Mouse (Mus musculus): ENCODE measurements at regions not wholly inside any gene's neighbourhood (a gene's known extent, or its start where the extent isn't known, plus 50 kb on each side); places are given as distances from the start of the nearest gene placed in this dataset.

DNA sequence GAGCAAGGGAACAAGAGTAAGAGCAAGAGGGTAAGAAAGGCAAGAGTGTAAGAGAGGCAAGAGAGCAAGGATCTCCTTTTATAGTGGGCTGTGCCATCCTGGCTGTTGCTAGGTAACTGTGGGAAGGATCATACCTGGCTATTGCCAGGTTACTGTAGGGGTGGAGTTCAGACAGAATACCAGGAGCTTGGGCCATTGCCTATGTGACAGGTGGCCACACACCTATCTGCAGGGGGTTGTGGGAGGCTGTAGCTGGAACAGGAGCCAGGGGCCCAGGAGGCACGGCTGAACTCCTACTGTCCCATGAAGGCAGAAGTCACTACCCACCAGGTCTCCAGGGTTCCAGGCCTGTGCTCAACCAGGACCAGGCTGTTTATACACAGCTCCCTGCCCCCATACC lies 1149.0 kb downstream of the 9330182O14Rik start:
- Histone ChIP-seq H3K4me3 (replicated peaks; ENCODE audit: low read depth, low read length) (no peak overlapping the region), H3K4me1 (ENCODE audit: control insufficient read depth, insufficient read depth, low read length) (no peaks in the 10 kb centered on the region), H3K27me3 (ENCODE audit: control insufficient read depth, insufficient read depth, low read length) (no peaks in the 10 kb centered on the region), H3K4me2 (ENCODE audit: low read length) (no peak overlapping the region), H3K9me3 (ENCODE audit: control insufficient read depth, low read length) (no peaks in the 10 kb centered on the region), H3K27ac (replicated peaks; ENCODE audit: low read depth, low read length) (no peak overlapping the region), H3K36me3 (ENCODE audit: control insufficient read depth, insufficient read depth, low read length) (no peaks in the 10 kb centered on the region), H3K9ac (replicated peaks; ENCODE audit: low read length) (no peak overlapping the region)
- no peak for DNase-seq
- 0 out of 2 replicates have a peak, but pooled peaks have one; percentile 24 for ATAC-seq (ENCODE audit: low FRiP score, low TSS enrichment)
- WGBS, result 76% methylated on average over 1 of the region's 1 CpGs

DNA sequence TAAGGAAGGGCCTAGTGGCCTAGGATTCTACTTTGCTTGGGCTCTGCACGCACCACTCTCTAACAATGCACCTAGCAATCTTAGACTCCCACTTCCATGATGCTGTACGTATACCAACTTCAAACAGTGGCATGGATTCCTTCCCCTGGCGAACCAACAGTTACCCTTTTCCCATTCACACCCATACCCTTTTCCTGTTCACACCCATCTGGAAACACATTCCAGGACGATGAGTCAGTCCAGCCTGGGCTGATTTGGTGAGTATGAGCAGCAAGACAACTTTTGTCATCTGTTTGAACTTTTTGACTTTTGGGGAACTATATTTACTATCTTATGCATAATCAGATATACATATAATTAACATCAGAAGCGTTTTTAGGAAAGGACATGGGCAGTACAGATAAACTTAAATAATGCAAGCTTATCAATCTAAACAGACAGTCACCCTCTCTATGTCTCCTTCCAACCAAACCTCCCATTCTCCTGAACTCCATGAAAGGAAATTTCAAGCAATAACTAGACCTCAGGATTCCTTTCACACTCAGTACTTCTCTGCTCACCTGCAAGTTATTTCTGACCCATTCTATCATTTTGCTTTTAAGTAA lies 1152.7 kb downstream of the 9330182O14Rik start:
- Histone ChIP-seq H3K27me3 (ENCODE audit: control insufficient read depth, insufficient read depth, low read length) (no peaks in the 10 kb centered on the region), H3K9me3 (ENCODE audit: control insufficient read depth, low read length) (no peaks in the 10 kb centered on the region), H3K9ac (replicated peaks; ENCODE audit: low read length) (no peak overlapping the region), H3K27ac (replicated peaks; ENCODE audit: low read depth, low read length) (no peak overlapping the region), H3K36me3 (ENCODE audit: control insufficient read depth, insufficient read depth, low read length) (no peaks in the 10 kb centered on the region), H3K4me2 (ENCODE audit: low read length) (no peak overlapping the region), H3K4me1 (ENCODE audit: control insufficient read depth, insufficient read depth, low read length) (no peaks in the 10 kb centered on the region), H3K4me3 (replicated peaks; ENCODE audit: low read depth, low read length) (no peak overlapping the region)
- ATAC-seq (ENCODE audit: low FRiP score, low TSS enrichment), result no peak
- no peak for DNase-seq
- WGBS, result 81% methylated on average over 5 of the region's 5 CpGs

DNA sequence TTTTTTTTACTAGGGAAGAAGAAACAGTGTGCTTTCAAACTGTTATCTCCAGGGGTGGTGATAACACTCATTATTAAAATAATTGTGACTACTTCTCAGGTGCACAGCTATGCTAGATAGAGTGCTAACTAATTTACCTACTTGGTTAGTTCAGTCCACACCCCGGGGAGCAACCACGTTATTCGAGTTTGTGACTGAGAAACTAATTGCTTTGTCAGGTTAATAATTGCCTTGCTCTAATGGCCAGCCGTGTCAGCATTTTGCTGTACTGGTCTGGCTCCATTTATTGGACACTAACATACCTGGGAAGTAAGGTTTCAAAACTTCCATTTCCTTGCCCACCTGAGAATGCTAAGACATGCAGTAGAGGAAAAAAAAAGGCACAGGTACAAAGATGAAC lies 1163.3 kb downstream of the 9330182O14Rik start:
- WGBS, result 71% methylated on average over 4 of the region's 4 CpGs

DNA sequence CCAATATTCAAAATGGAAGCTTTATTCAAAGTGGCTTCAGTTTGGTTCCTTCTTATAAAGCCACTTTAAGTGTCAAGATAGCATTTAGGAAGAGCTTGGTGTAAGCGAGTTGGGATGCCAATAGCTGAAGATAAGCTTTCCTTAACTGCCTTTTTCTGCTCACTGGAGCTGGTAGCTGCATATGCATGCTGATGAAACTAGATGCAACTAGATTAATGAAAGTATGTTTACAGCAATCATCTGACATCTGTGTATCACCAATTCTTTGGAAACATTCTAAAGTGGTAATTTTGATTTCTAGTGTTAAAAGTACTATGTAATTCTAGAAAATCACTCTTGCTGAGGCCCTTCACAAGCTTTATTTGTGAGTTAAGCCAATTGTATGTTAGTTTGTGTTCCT lies 1172.5 kb downstream of the 9330182O14Rik start:
- no peak overlapping the region for H3K27ac ChIP-seq (replicated peaks; ENCODE audit: low read depth, low read length)
- H3K4me3 ChIP-seq (replicated peaks; ENCODE audit: low read depth, low read length), result no peak overlapping the region
- DNase-seq (no peak), ATAC-seq (ENCODE audit: low FRiP score, low TSS enrichment) (no peak)
- H3K36me3 ChIP-seq (ENCODE audit: control insufficient read depth, insufficient read depth, low read length), result no peaks in the 10 kb centered on the region
- no peak overlapping the region for H3K4me2 ChIP-seq (ENCODE audit: low read length)
- 75% methylated on average over 1 of the region's 1 CpGs for WGBS
- H3K4me1 ChIP-seq (ENCODE audit: control insufficient read depth, insufficient read depth, low read length), result no peaks in the 10 kb centered on the region
- H3K9me3 ChIP-seq (ENCODE audit: control insufficient read depth, low read length), result no peaks in the 10 kb centered on the region
- H3K9ac ChIP-seq (replicated peaks; ENCODE audit: low read length), result no peak overlapping the region
- no peaks in the 10 kb centered on the region for H3K27me3 ChIP-seq (ENCODE audit: control insufficient read depth, insufficient read depth, low read length)

More for the DNA sequence above, 1163.3 kb downstream of the 9330182O14Rik start:
- H3K9me3 ChIP-seq (ENCODE audit: control insufficient read depth, low read length), result no peaks in the 10 kb centered on the region
- H3K4me3 ChIP-seq (replicated peaks; ENCODE audit: low read depth, low read length), result no peak overlapping the region
- H3K36me3 ChIP-seq (ENCODE audit: control insufficient read depth, insufficient read depth, low read length), result no peaks in the 10 kb centered on the region
- no peaks in the 10 kb centered on the region for H3K4me1 ChIP-seq (ENCODE audit: control insufficient read depth, insufficient read depth, low read length)
- no peak overlapping the region for H3K9ac ChIP-seq (replicated peaks; ENCODE audit: low read length)
- no peak overlapping the region for H3K27ac ChIP-seq (replicated peaks; ENCODE audit: low read depth, low read length)
- DNase-seq (no peak), ATAC-seq (ENCODE audit: low FRiP score, low TSS enrichment) (no peak)
- no peaks in the 10 kb centered on the region for H3K27me3 ChIP-seq (ENCODE audit: control insufficient read depth, insufficient read depth, low read length)
- H3K4me2 ChIP-seq (ENCODE audit: low read length), result no peak overlapping the region

DNA sequence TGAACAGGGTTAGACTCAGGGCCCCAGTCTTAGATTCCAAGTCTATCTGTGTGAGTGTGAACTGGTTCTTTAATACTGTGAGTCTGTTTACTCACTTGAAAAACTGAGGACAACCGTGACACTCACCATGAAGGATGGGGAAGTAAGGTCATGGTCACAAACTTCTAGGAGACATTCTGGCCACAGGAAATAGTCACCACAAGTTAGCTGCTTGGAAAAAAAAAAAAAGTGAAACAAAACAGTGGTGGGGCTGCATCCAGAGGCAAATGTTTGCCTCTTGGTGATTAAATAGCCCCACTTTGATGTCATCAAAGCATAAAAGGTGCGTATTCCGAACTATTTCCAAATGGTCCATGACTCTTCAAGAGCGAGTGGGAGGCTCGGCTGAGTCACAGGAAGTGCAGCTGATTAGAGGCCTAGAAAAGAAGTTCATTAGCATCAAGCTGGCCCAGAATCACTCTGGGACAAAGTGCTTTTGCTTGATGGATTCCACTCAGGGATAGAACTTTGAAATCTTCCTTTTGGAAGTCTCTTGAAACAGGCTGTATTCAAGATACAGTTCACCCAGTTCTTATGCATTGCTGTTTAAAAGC lies 1177.7 kb downstream of the 9330182O14Rik start:
- Histone ChIP-seq H3K4me1 (ENCODE audit: control insufficient read depth, insufficient read depth, low read length) (no peaks in the 10 kb centered on the region), H3K27ac (replicated peaks; ENCODE audit: low read depth, low read length) (no peak overlapping the region), H3K4me2 (ENCODE audit: low read length) (no peak overlapping the region), H3K9ac (replicated peaks; ENCODE audit: low read length) (no peak overlapping the region), H3K27me3 (ENCODE audit: control insufficient read depth, insufficient read depth, low read length) (no peaks in the 10 kb centered on the region), H3K9me3 (ENCODE audit: control insufficient read depth, low read length) (no peaks in the 10 kb centered on the region), H3K36me3 (ENCODE audit: control insufficient read depth, insufficient read depth, low read length) (no peaks in the 10 kb centered on the region), H3K4me3 (replicated peaks; ENCODE audit: low read depth, low read length) (no peak overlapping the region)
- ATAC-seq (ENCODE audit: low FRiP score, low TSS enrichment) (no peak), DNase-seq (no peak)
- WGBS, result 81% methylated on average over 5 of the region's 5 CpGs

DNA sequence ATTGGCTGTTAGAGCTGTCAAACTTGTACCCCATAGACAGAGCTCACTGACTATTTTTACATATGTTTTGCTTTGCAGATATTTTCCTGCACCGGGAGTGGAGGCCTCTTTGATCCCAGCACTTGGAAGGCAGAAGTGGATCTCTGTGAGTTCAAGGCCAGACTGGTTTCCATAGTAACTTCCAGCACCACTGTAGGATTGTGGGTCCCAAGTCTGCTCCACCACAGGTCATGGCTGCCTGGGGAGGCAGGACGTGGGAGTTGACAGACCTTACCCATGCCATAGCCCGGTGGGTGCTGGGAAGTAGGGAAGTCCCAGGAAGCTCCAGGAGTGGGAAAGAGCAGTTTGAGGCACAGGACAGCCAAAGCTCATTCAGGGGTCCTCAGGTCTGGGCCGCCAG lies 1180.8 kb downstream of the 9330182O14Rik start:
- Histone ChIP-seq H3K27ac (replicated peaks; ENCODE audit: low read depth, low read length) (no peak overlapping the region), H3K36me3 (ENCODE audit: control insufficient read depth, insufficient read depth, low read length) (no peaks in the 10 kb centered on the region), H3K9ac (replicated peaks; ENCODE audit: low read length) (no peak overlapping the region), H3K4me3 (replicated peaks; ENCODE audit: low read depth, low read length) (no peak overlapping the region), H3K27me3 (ENCODE audit: control insufficient read depth, insufficient read depth, low read length) (no peaks in the 10 kb centered on the region), H3K4me1 (ENCODE audit: control insufficient read depth, insufficient read depth, low read length) (no peaks in the 10 kb centered on the region), H3K9me3 (ENCODE audit: control insufficient read depth, low read length) (no peaks in the 10 kb centered on the region), H3K4me2 (ENCODE audit: low read length) (no peak overlapping the region)
- ATAC-seq (ENCODE audit: low FRiP score, low TSS enrichment), result peak; percentile 48; the same call in 1 of the 2 replicates
- DNase-seq, result no peak
- 59% methylated on average over 4 of the region's 4 CpGs for WGBS

DNA sequence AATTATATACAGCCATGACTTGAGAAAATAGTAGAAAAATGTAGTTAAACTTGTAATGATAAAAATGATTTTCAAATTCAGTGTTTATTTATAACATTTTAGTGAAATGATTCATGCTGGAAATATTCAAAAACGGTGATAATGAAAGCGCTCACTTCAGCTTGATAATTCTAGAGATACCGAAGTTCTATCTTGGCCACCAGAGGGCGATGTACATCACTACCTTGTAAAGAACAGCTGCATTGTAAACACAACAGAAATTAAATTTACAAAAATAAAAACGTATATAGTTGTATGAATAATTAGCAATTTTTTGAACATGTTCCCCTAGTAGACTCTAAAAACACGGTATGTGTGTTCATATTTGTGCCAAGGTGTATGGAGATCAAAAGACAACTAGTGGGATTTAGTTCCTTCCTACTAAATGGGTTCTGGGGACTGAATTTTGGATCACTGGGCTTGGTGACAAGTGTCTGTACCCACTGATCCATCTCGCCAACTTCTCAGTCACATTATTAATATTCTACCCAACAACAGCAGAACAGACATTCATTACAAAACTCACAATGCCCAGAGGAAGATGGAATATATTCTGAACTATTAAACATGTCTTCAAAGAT lies 1191.6 kb downstream of the 9330182O14Rik start:
- Histone ChIP-seq H3K36me3 (ENCODE audit: control insufficient read depth, insufficient read depth, low read length) (no peaks in the 10 kb centered on the region), H3K4me1 (ENCODE audit: control insufficient read depth, insufficient read depth, low read length) (no peaks in the 10 kb centered on the region), H3K9ac (replicated peaks; ENCODE audit: low read length) (no peak overlapping the region), H3K9me3 (ENCODE audit: control insufficient read depth, low read length) (no peaks in the 10 kb centered on the region), H3K27ac (replicated peaks; ENCODE audit: low read depth, low read length) (no peak overlapping the region), H3K4me2 (ENCODE audit: low read length) (no peak overlapping the region), H3K27me3 (ENCODE audit: control insufficient read depth, insufficient read depth, low read length) (no peaks in the 10 kb centered on the region), H3K4me3 (replicated peaks; ENCODE audit: low read depth, low read length) (no peak overlapping the region)
- 23% methylated on average over 7 of the region's 7 CpGs for WGBS
- DNase-seq, result peak; percentile 89
- peak; percentile 48; the same call in 1 of the 2 replicates for ATAC-seq (ENCODE audit: low FRiP score, low TSS enrichment)

DNA sequence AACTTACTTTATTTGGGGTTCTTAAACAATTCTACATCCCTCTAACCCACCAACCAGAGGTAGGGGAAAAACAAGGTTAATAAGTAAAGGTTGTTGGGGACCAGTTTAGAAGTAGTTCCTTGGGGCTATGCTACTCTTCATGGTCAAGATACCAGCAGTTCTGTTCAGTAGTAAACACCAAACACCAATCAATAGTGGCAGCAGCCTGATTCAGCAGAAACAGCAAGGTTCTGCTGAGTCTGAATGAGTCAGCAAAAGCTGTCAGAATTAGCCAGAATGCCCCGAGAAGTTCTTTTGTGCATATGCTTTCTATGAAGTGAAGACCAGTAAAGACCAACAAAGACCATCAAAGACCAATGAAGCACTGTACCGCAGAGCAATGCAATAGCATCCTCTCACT lies 1195.1 kb downstream of the 9330182O14Rik start:
- H3K36me3 ChIP-seq (ENCODE audit: control insufficient read depth, insufficient read depth, low read length), result no peaks in the 10 kb centered on the region
- no peaks in the 10 kb centered on the region for H3K27me3 ChIP-seq (ENCODE audit: control insufficient read depth, insufficient read depth, low read length)
- no peak overlapping the region for H3K4me2 ChIP-seq (ENCODE audit: low read length)
- no peak for DNase-seq
- no peaks in the 10 kb centered on the region for H3K9me3 ChIP-seq (ENCODE audit: control insufficient read depth, low read length)
- no peak overlapping the region for H3K4me3 ChIP-seq (replicated peaks; ENCODE audit: low read depth, low read length)
- ATAC-seq (ENCODE audit: low FRiP score, low TSS enrichment), result no peak
- no peaks in the 10 kb centered on the region for H3K4me1 ChIP-seq (ENCODE audit: control insufficient read depth, insufficient read depth, low read length)
- 89% methylated on average over 2 of the region's 2 CpGs for WGBS
- H3K27ac ChIP-seq (replicated peaks; ENCODE audit: low read depth, low read length), result no peak overlapping the region
- no peak overlapping the region for H3K9ac ChIP-seq (replicated peaks; ENCODE audit: low read length)

DNA sequence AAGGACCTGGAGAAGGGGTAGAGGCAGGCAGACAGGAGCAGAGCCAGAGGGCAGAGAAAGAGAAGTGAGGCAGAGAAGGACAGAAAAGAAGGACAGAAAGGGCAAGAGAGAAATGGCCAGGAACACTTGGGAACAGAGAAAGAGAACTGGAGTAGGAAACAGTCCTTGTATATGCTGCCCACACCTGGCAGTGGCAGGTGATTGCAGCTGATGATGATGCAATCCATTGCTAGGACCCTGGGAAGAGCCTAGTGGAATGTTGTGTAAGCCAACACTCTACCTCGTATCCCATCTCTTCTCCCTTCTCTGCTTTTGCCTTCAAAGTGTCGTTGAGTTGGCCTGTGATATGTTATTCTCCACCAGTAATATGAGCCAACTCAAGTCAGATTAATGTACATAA lies 1195.9 kb downstream of the 9330182O14Rik start:
- no peak overlapping the region for H3K9ac ChIP-seq (replicated peaks; ENCODE audit: low read length)
- H3K9me3 ChIP-seq (ENCODE audit: control insufficient read depth, low read length), result no peaks in the 10 kb centered on the region
- H3K36me3 ChIP-seq (ENCODE audit: control insufficient read depth, insufficient read depth, low read length), result no peaks in the 10 kb centered on the region
- no peak overlapping the region for H3K4me3 ChIP-seq (replicated peaks; ENCODE audit: low read depth, low read length)
- ATAC-seq (ENCODE audit: low FRiP score, low TSS enrichment) (no peak), DNase-seq (no peak)
- no peak overlapping the region for H3K27ac ChIP-seq (replicated peaks; ENCODE audit: low read depth, low read length)
- H3K4me1 ChIP-seq (ENCODE audit: control insufficient read depth, insufficient read depth, low read length), result no peaks in the 10 kb centered on the region
- no peak overlapping the region for H3K4me2 ChIP-seq (ENCODE audit: low read length)
- H3K27me3 ChIP-seq (ENCODE audit: control insufficient read depth, insufficient read depth, low read length), result no peaks in the 10 kb centered on the region
- WGBS, result 63% methylated on average over 2 of the region's 2 CpGs

Measured in midbrain, embryonic 14.5 days (tissue).